Mouse (Mus musculus) embryonic facial prominence, embryonic 11.5 days (tissue): ENCODE measurements at regions not wholly inside any gene's neighbourhood (a gene's known extent, or its start where the extent isn't known, plus 50 kb on each side); places are given as distances from the start of the nearest gene placed in this dataset.

Experiments used
- ATAC-seq: fragments of 200-750 bp; cut with Nextera tagmentation; replicated peaks from 2 replicates; pipeline ENCODE4 v1.8.0; 2017; ENCODE audit warnings: low read depth; ENCODE audit not compliant: insufficient number of reproducible peaks, low FRiP score, low TSS enrichment
- DNase-seq: peaks from one replicate; pipeline ENCODE4 v3.0.0-alpha.2; 2015; ENCODE audit warnings: low spot score
- H3K27ac ChIP-seq: fragments of 300-500 bp; sonication (generic); replicated peaks from 2 replicates; pipeline ENCODE4 v1.5.1; 2014; ENCODE audit warnings: mild to moderate bottlenecking, low read depth, low read length, control low read depth
- H3K27me3 ChIP-seq: fragments of 300-500 bp; sonication (generic); 2 replicates; pipeline ENCODE4 v1.6.1; 2014; ENCODE audit warnings: mild to moderate bottlenecking, low read length, moderate library complexity, mixed read lengths; ENCODE audit not compliant: control insufficient read depth, insufficient read depth
- H3K36me3 ChIP-seq: fragments of 300-500 bp; sonication (generic); replicated peaks from 2 replicates; pipeline ENCODE4 v1.6.1; 2014; ENCODE audit warnings: low read depth, mild to moderate bottlenecking, low read length, moderate library complexity, mixed read lengths; ENCODE audit not compliant: control insufficient read depth, insufficient read depth
- H3K4me1 ChIP-seq: fragments of 300-500 bp; sonication (generic); 2 replicates; pipeline ENCODE4 v1.6.1; 2014; ENCODE audit warnings: low read length, mixed read lengths; ENCODE audit not compliant: control insufficient read depth, insufficient read depth
- H3K4me2 ChIP-seq: fragments of 300-500 bp; sonication (generic); 2 replicates; pipeline ENCODE4 v1.6.1; 2014; ENCODE audit warnings: low read depth, mild to moderate bottlenecking, control low read depth, low read length, moderate library complexity
- H3K4me3 ChIP-seq: fragments of 300-500 bp; sonication (generic); 2 replicates; pipeline ENCODE4 v1.5.1; 2014; ENCODE audit warnings: low read depth, low read length, control low read depth
- H3K9ac ChIP-seq: fragments of 300-500 bp; sonication (generic); replicated peaks from 2 replicates; pipeline ENCODE4 v1.6.1; 2014; ENCODE audit warnings: mild to moderate bottlenecking, control low read depth, low read length
- H3K9me3 ChIP-seq: fragments of 300-500 bp; sonication (generic); replicated peaks from 2 replicates; pipeline ENCODE4 v1.6.1; 2016; ENCODE audit warnings: mild to moderate bottlenecking, low read length, inconsistent platforms, mixed read lengths; ENCODE audit not compliant: control insufficient read depth
- WGBS: fragments of 180-500 bp; shearing (Covaris S2); extraction: QIAGEN DNeasy Blood & Tissue Kit; methylation state at CpG from one replicate; pipeline ENCODE4 v1.1.7; 2014; 5-methylcytosine and 5-hydroxymethylcytosine counted together

DNA sequence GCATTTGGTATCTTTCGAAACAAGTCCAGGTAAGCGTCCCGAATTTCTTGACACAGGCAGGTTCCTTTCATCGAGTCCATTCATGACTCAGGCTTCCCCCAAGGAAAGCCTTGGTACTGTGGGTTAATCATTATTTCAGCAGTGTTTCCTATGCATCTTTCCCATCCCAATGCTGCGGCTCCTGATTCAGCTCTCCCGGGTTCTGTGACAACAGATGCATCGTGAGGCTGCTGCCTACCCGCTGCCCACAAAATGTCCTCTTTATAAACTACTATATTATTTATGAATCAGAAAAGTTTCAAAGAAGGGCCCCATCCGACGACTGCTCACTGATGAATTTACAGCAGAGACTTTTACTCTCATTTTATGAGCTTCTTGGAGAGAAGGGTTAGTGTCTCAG lies 486.2 kb downstream of the Plcl1 start:
- Histone ChIP-seq H3K4me1 (no peaks in the 10 kb centered on the region; the same call in 1 of the 2 replicates), H3K4me3 (no peak overlapping the region), H3K27me3 (peaks cover 5% of the 10 kb centered on the region; the same call in 1 of the 2 replicates), H3K36me3 (no peaks in the 10 kb centered on the region), H3K27ac (no peak overlapping the region), H3K4me2 (no peak overlapping the region), H3K9ac (no peak overlapping the region), H3K9me3 (no peaks in the 10 kb centered on the region)
- ATAC-seq (no peak), DNase-seq (no peak)
- WGBS, result 84% methylated on average over 10 of the region's 10 CpGs

DNA sequence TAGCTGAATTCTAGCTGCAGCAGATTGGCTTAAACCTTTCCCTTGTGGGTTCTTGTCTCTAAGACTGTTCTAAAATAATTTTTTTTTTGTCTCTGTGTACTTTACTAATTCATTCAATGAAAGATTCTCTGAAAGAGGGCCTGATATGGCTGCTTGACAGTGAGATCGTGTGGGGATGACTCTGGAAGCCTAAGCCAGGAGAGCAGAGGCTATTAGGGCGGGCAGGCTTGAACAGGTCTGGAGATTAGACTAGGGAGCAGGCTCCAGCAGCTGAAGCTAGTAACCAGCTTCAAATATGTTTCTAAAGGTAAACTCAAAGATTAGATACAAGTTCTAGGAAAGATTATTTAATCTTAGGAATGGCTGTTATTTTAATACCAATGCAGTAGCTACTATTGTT lies 491.9 kb downstream of the Plcl1 start:
- no peak for DNase-seq

DNA sequence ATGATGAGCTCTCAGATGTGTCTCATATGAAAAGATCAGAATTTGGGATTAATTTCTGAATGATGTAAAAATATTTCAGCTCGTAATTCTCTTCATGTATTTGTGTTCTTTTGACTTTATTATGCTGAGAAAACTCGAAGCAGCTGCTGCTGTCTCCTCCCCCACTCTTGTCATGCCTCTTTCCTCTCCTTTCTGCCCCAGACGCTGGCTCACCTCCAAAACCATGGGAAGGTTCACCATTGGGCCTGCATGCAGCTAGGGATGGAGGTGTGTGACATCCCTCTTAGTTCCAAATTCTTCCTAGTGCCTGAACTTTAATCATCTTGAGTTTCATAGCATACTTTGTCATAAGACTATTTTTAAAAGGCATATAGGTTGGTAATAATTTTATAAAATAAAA lies 492.3 kb downstream of the Plcl1 start:
- no peaks in the 10 kb centered on the region for H3K9me3 ChIP-seq
- no peaks in the 10 kb centered on the region for H3K27me3 ChIP-seq
- 33% methylated on average over 3 of the region's 3 CpGs for WGBS

More for the DNA sequence above, 491.9 kb downstream of the Plcl1 start:
- H3K36me3 ChIP-seq, result no peaks in the 10 kb centered on the region
- no peaks in the 10 kb centered on the region for H3K27me3 ChIP-seq
- no peak overlapping the region for H3K9ac ChIP-seq
- WGBS, result 65% methylated on average over 2 of the region's 2 CpGs
- H3K27ac ChIP-seq, result no peak overlapping the region
- H3K4me1 ChIP-seq, result no peaks in the 10 kb centered on the region
- H3K9me3 ChIP-seq, result no peaks in the 10 kb centered on the region
- no peak overlapping the region for H3K4me3 ChIP-seq
- H3K4me2 ChIP-seq, result no peak overlapping the region
- ATAC-seq, result no peak

DNA sequence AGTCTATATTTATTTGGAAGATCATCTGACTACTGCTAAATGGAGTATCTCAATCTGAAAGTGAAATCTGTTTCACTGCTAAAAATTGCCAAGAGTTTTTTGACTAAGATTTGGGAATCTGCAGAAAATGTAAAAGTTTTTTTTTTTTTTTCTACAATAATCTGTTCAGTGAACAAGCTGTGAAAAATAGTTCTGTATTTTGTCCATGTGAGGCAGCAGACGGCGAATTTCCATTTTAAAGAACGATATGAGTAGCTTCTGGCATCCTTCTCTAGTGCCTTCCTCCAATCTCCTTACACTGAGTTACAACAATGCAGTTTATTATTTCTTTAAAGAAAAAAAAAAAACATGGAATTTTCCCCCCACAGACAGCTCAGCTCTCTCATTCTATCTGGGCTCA lies 494.3 kb downstream of the Plcl1 start:
- H3K9me3 ChIP-seq, result no peaks in the 10 kb centered on the region
- no peak for ATAC-seq
- H3K27ac ChIP-seq, result no peak overlapping the region
- no peaks in the 10 kb centered on the region for H3K4me1 ChIP-seq
- WGBS, result 76% methylated on average over 3 of the region's 3 CpGs
- H3K4me3 ChIP-seq, result no peak overlapping the region
- H3K27me3 ChIP-seq, result no peaks in the 10 kb centered on the region
- H3K36me3 ChIP-seq, result no peaks in the 10 kb centered on the region
- no peak for DNase-seq
- no peak overlapping the region for H3K9ac ChIP-seq
- no peak overlapping the region for H3K4me2 ChIP-seq

More for the DNA sequence above, 492.3 kb downstream of the Plcl1 start:
- no peak for ATAC-seq
- H3K9ac ChIP-seq, result no peak overlapping the region
- H3K4me2 ChIP-seq, result no peak overlapping the region
- no peak overlapping the region for H3K27ac ChIP-seq
- no peaks in the 10 kb centered on the region for H3K36me3 ChIP-seq
- H3K4me1 ChIP-seq, result no peaks in the 10 kb centered on the region
- H3K4me3 ChIP-seq, result no peak overlapping the region
- DNase-seq, result no peak

DNA sequence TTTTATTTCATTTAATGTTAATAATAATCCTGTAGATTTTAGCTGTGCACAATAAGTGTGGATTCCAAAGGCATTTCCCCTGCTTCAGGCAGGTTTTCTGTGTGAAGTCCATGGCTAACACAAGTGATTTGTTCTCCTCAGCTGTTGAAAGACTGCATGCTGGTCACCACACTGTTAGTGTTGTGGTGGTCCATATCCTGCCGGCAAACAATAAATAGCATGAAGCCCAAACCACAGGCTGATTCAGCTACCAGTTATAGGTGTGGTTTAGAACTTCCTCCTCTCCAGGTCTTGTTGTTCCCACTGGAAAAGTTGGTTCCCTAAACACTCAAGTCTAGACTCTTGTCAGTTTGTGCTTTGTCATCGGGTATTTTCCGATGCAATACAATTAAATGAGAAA lies 497.5 kb downstream of the Plcl1 start:
- no peaks in the 10 kb centered on the region for H3K27me3 ChIP-seq
- no peaks in the 10 kb centered on the region for H3K9me3 ChIP-seq
- H3K9ac ChIP-seq, result no peak overlapping the region
- ATAC-seq, result no peak
- no peaks in the 10 kb centered on the region for H3K36me3 ChIP-seq
- no peak overlapping the region for H3K4me2 ChIP-seq
- no peak overlapping the region for H3K27ac ChIP-seq
- H3K4me1 ChIP-seq, result no peaks in the 10 kb centered on the region
- 91% methylated on average over 3 of the region's 3 CpGs for WGBS
- H3K4me3 ChIP-seq, result no peak overlapping the region
- DNase-seq, result no peak

DNA sequence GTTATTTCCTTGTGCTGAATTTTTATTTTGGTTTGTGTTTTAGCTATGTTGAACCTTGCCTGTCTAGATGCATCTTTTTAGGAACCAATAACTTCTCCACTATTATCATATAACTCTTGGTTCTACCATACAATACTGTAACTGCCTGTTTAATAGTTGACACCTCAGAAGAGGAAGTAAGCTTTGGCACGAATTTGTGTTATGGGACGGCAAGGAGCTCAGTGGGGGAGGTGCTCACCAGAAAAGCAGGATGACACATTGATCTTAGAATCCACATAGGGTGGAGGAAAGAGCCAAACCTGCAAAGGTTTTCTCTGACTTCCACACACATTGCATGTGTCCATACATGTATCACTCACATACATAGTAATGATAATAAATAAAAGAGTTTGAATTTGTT lies 498.9 kb downstream of the Plcl1 start:
- no peak overlapping the region for H3K4me2 ChIP-seq
- no peaks in the 10 kb centered on the region for H3K27me3 ChIP-seq
- no peak overlapping the region for H3K27ac ChIP-seq
- no peak overlapping the region for H3K4me3 ChIP-seq
- 82% methylated on average over 2 of the region's 2 CpGs for WGBS
- H3K4me1 ChIP-seq, result no peaks in the 10 kb centered on the region
- H3K36me3 ChIP-seq, result no peaks in the 10 kb centered on the region
- H3K9ac ChIP-seq, result no peak overlapping the region
- DNase-seq (no peak), ATAC-seq (no peak)
- H3K9me3 ChIP-seq, result no peaks in the 10 kb centered on the region

DNA sequence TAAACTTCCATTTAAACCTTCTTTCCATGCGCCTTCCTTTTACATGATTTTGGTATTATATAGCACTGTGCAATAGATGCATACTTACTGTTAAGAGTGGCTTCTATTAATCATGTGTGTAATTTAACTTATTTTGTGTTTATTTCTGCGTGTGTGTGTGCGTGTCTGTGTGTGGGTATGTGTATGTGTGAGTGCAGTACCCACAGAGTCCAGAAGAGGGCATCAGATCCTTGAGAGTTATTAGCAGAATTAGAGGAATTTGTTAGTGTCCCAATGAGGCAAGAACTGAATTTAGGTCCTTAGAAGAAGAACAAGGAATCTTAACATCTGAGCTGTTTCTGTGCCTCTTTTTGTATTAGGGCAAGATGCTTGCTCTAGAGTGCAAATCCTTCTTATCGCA lies 499.5 kb downstream of the Plcl1 start:
- H3K4me2 ChIP-seq, result no peak overlapping the region
- ATAC-seq, result no peak
- H3K4me1 ChIP-seq, result no peaks in the 10 kb centered on the region
- H3K27ac ChIP-seq, result no peak overlapping the region
- no peaks in the 10 kb centered on the region for H3K27me3 ChIP-seq
- H3K36me3 ChIP-seq, result no peaks in the 10 kb centered on the region
- no peak overlapping the region for H3K4me3 ChIP-seq
- no peak for DNase-seq
- H3K9ac ChIP-seq, result no peak overlapping the region
- 95% methylated on average over 4 of the region's 4 CpGs for WGBS
- no peaks in the 10 kb centered on the region for H3K9me3 ChIP-seq

DNA sequence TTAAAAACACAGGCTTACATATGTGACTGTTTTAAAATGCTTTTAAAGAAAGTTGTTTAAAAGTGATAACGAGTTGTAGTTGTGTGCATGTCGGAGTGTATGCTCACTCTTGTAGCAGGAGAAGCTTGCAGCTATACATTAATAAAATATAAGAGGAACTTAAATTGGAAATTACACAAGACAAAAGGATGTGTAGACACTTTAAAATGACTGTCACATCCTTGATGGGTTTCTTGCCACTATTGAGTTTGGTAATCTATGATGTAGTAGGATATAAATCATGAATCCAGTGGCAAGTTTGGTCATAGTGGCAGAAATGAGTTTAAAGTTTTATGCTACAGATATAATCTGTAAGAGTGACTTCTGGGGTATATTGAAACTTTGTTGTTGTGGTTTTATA lies 504.3 kb downstream of the Plcl1 start:
- H3K9me3 ChIP-seq, result no peaks in the 10 kb centered on the region
- DNase-seq (no peak), ATAC-seq (no peak)
- H3K27ac ChIP-seq, result no peak overlapping the region
- no peak overlapping the region for H3K4me3 ChIP-seq
- WGBS, result 88% methylated on average over 2 of the region's 2 CpGs
- H3K4me2 ChIP-seq, result no peak overlapping the region
- H3K36me3 ChIP-seq, result no peaks in the 10 kb centered on the region
- H3K4me1 ChIP-seq, result no peaks in the 10 kb centered on the region
- no peaks in the 10 kb centered on the region for H3K27me3 ChIP-seq
- no peak overlapping the region for H3K9ac ChIP-seq
